Mouse (Mus musculus) testis, postnatal 14 days (tissue): ENCODE results near the gene Arl1.
"Not testable (repeated sequence)": the region's sequence is repeated elsewhere in the genome, so short reads cannot be mapped to it uniquely, and the experiment has no call there.

Experiments used
- DNase-seq: peaks from one replicate; pipeline ENCODE4 v3.0.0; 2021; ENCODE audit warnings: low spot score

Gene Arl1

DNA sequence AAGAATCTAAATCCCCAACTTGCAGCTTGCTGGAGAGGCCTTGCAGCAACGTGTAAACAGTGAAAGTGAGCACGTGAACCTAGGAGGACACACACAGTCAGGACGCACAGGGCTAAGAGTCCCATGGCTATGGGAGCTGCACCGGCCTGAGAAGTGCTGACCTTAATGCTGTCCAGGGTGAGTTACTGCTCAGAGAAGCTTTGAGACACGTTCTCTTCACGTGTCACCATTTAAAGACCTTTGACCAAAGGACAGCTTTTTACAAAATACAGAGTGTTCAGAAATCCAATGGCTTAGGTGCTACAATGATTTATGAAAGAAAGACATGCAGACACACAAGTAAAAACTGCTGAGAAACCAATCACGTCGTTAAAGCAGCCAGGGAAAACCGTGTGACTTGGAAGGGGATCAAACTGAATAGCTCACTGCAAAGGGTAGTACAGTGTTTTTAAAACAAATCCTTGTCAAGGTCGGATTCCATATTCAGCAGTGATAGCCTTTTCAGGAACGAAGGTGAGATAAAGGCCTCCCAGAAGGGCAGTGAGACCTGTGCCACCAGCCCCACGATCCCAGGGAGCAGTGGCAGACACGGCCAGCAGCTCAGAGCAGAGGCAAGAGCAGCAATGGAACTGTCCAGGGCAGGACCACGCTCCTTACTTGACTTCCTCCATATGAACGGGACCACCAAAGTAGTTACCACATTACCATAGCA, 34.9 kb downstream of the Arl1 start:
- DNase-seq = no peak

DNA sequence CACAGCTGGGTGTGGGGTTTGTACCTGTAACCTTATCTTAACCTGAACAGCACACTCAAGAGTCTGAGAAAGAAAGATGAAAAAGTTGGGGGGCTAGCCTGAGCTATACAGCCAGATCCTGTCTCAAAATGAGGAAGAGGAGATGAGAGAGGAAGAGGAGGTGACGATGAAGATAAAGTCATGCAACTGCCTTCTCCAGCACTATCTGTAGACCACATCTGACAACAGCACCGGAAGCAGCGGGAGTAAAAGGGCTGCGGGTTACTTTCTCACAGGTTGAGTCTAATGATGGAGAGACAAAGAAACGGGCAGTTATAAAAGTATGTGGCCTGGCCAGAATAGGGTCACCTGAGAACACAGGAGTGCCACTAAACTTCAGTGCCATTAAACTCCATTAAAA, 38.3 kb downstream of the Arl1 start:
- DNase-seq = no peak

GRCm38 (mm10) chr10:88769676-88770075, 39.0 kb downstream of the Arl1 start:
- no peak for DNase-seq

- DNase-seq = not testable (repeated sequence)
These were observed 42.3 kb downstream of the Arl1 start for GRCm38 (mm10) chr10:88772965-88773364.

- DNase-seq = no peak
These were observed 45.5 kb downstream of the Arl1 start for GRCm38 (mm10) chr10:88776206-88776605.

DNA sequence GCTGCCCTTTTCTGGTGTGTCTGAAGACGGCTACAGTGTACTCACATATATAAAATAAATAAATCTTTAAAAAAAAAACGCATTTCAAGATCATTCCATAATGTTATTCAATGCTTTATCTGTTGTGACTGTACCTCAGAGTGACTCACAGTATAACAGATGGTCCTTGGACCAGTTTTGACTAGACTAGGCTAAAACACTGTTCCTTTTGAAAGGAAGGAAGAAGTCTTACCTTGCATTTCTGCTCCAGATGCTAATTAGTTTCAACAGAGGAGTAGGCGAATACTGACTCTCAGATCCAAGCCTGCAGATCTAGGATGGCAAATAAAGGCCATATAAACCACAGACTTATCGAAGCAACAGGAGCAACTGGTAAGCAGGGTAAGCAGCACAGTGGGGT, 50.1 kb downstream of the Arl1 start:
- no peak for DNase-seq

DNA sequence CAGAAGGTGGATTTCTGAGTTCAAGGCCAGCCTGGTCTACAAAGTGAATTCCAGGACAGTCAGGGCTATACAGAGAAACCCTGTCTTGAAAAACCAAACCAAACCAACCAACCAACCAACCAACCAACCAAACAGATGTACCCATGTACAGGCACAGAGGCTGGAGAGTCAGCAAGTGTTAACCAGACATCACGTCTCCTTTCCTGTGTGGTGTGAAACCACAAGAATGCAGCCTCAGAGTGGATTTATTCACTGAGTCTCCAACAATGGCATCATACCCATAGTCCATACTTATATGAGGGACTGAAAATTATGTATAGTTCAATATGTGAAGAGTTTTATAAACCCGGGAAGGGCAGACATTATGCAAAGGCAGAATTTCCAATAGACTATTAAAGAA, 52.5 kb downstream of the Arl1 start:
- DNase-seq = not testable (repeated sequence)

GRCm38 (mm10) chr10:88783941-88784340, 53.3 kb downstream of the Arl1 start:
- DNase-seq = no peak

- no peak for DNase-seq
These were observed 53.9 kb downstream of the Arl1 start for GRCm38 (mm10) chr10:88784513-88784931.

- no peak for DNase-seq
These were observed 63.0 kb downstream of the Arl1 start for GRCm38 (mm10) chr10:88793671-88794070.
